Mouse (Mus musculus) spleen, adult 2 months (tissue): ENCODE measurements around the gene Atp10a.

ENCODE experiments used
- CTCF ChIP-seq: fragments of 200-500 bp; IDR thresholded peaks from 2 replicates; pipeline ENCODE4 v1.5.1; 2011; ENCODE audit warnings: mild to moderate bottlenecking, inconsistent platforms; ENCODE audit not compliant: insufficient read depth, insufficient read length, insufficient replicate concordance; ENCODE audit errors: extremely low read depth
- POLR2A ChIP-seq: fragments of 200-500 bp; IDR thresholded peaks from 2 replicates; pipeline ENCODE4 v1.6.1; 2011; ENCODE audit warnings: low read depth, low read length, inconsistent platforms

DNA sequence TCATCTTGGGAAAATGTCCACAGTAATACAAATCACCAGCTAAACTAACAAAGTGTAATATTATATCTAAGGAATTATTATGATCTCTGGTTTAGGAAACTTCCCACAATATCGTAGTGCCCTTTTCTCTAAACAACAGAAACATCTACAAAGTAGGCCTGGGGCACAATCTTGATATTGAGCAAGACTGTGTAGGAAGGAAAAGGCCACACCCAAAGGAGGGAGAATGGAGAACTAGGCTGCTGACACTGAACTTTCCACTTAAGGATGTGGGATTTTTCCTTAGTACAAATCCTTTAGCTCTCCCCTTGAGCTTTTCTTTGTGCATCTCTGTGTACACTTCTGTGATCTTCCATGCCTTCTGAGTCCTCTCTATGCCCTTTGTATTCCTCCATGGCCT is 22.3 kb upstream of the Atp10a start:
- TF ChIP-seq CTCF (no peak), POLR2A (no peak)
